Mouse (Mus musculus) spleen, postnatal 4 days (tissue): ENCODE measurements at regions not wholly inside any gene's neighbourhood (a gene's known extent, or its start where the extent isn't known, plus 50 kb on each side); places are given as distances from the start of the nearest gene placed in this dataset.
"Not testable (repeated sequence)": the region's sequence is repeated elsewhere in the genome, so short reads cannot be mapped to it uniquely, and the experiment has no call there.

Experiments used
- DNase-seq, 2 experiments: peaks; one replicate each; pipeline ENCODE4 v3.0.0; 2022; ENCODE audit warnings: low spot score in 2 of 2

DNA sequence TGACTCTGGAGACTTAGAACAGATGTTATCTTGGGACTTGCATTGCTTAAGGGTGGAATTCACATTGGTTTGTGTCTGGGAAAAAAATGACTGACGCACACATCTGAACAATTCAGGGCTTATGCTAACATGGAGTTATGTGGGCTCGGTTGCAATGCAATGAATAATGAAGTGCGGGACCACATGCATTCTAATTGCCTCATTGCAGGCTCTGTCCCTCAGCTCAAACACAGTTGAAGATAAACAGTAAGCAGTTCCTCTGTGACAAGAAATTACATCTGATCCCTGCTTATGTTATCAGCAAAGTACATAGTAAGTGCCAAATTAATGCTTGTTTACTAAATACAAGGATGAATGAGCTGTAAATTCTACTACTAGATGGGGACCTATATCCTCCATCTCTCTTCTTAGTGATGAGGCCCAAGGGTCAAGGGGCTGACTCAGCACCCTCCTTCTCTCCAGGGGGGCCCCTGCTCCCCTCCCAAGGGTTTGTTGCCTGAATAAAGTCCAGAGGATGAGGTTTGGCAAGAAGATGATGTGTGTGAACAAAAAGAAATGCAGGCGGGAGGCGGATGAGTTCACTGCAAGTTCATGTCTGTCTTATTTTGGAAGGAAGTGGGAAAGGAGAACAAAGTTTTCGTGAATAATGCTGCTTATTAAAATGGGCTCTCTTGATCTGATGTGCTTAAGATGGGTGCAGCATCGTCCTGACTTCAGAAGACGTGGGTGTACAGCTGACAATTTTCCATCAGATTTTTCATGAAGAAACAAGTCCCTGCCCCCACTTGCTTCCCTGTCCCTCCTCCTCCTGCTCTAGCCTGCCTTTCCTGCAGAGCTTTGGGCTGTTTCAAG, 533.1 kb downstream of the Shisa9 start:
- DNase-seq, result no peak

DNA sequence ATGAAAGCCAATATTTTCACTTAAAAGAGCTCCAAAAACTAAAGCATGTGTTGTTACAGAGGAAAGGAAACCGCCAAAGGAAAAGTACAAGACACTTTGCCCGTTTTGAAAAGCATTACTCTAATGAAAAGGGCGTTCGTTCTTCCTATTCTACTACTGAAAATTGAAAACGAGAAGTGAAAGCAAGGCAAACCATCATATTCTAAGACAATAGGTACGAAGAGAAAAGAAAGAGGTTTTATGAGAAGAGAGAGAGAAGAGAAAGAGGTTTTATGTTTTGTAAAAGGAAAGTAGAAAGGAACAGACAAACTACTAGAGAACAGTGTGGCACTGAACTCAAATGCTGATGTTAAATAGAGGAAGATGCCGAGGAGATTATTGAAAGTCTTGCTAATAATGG, 534.4 kb downstream of the Shisa9 start:
- no peak for DNase-seq

DNA sequence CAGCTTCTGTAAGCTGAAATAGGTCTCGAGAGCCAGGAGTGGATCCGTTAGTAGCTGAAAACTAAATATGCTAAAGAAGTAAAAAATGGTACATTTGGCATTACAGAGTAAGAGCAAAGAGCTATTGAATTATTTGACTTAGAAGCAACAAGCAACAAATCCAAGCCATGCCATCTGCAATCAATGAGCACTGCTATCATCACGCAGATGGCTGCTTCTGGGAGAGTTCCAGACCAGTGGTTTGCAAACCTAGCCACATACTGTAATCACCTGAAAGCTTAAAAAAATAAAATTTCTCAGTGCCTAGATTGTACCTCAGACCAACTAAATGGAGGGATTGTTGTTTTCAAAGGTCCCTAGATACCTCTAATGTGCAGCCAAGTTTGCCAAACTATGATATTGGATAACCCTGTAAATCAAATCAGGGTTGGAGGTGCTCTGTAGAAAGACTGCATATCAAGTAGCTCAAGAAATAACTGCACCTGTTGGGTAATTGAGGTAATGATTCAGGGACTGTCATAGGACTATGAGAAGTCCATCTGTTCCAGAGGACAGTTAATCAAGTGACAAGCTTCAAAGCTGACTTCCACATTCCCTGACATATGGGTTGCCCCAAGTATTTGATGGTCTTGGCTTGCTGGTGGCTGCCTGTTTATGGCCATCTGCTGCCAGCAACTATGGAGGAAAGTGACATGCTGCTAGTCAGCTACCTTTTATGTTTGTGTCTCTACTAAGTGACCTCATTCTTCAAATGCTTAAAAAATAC, 538.0 kb downstream of the Shisa9 start:
- DNase-seq, result no peak

DNA sequence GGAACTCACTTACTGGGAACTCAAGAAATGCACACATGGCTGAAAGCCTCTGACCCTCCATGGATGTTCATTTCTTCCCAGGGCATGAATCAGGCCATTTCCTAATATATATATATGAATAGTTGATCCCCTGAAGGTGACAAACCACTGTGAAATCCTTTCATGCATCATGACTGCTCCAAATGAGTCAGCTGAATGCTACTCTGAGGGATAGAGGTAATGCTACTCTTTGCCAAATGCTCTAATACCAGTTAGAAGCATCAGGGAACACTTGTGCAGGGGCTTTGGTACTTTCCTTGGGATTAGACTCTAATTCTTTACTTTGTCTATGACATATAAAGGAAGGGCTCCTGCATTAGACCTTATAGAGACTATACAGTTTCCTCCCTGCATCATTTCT, 561.0 kb upstream of the Ercc4 start:
- DNase-seq, result no peak

DNA sequence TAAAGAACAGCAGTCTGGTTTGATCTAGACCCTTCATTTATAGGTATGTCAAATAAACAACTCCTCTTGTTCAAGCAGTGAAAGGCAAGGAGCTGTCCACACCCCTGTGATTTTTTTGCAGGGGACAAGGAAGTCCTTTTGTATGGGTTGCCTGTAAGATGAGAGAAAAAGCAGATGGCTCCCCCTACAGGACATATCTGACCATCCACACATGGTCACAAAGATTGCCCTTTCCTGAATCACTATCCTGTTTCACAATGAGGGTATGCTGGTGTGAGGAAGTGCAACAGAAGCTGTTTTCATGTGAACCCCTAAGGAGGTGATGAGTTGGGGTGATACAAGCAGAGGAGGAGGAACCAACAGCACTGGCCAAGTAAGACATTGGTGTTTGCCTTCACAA, 520.6 kb upstream of the Ercc4 start:
- DNase-seq, result no peak

DNA sequence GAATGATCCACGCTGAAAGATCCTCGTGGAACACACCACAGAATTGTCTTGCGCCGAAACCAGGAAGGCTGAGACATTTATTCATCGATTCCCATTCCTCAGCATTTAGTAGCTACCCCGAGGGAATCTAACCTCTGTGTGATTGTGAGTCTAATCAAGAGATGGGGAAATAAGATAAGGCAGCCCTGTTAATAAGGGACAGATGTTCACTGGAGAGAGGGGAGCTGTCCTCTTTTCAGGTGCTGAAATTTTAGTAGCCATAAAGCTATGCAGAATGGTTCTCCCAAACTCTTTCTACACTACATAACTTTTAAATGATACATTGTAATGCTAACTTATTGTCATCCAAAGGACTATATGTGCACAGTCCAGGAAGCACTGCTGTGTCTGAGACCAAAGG, 501.2 kb upstream of the Ercc4 start:
- peak in 1 of 2 experiments; percentile 17 for DNase-seq

DNA sequence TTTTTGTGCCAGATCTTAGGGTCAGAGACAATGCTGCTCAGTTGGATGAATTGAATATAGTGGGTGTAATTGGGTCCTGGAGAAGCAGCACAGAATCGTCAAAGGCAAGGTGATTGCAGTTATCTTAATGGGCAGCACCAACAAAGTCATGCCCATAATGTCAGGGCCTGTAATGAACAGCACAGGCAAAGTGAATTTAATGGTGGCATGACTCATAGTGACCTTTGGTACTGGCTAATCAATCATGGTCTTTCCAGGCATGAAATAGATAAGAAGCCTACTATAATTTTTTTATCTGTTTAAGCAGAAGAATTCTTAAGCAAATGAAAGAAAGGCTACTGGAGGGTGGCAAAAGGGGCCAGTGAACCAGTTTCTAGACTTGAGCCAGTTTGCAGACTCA, 498.4 kb upstream of the Ercc4 start:
- no peak for DNase-seq

DNA sequence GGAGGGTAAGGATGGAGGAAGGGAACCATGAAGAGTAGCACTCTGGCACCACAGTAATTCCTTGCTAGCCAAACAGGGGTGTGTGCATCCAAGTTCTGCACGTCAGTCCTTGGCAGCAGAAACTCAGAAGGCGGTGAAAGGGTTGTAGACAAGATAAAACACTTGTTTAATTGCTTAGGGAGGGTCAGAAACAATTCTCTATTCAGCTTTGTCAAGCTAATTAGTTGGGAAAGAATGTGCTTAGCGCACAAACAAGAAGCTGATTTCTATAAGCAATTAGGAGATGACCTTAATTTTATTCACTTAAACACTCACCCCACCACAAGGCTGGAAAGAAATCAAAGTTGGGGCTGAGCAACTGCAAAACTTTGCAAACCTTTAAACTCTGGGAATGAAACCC, 491.7 kb upstream of the Ercc4 start:
- DNase-seq, result peak in 1 of 2 experiments; percentile 13

DNA sequence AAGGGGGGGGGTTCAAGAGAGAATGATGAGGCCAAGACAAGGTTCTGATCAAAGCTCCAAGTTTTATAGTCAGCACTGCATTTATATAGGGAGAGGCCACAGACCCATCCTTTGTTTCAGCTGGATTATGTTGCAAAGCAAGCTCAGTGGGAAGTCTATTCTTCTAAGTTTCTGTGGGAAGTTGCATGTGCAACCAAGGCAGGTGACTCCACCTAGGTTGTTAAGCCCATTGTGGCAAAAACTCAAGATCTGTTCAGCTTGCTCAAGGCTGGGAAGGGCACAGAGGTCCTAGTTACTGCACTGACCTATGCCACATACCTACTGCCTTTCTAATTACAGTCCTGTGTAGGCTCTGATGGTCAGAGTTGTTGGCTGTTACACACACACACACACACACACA, 477.0 kb upstream of the Ercc4 start:
- peak in 1 of 2 experiments; percentile 8 for DNase-seq

DNA sequence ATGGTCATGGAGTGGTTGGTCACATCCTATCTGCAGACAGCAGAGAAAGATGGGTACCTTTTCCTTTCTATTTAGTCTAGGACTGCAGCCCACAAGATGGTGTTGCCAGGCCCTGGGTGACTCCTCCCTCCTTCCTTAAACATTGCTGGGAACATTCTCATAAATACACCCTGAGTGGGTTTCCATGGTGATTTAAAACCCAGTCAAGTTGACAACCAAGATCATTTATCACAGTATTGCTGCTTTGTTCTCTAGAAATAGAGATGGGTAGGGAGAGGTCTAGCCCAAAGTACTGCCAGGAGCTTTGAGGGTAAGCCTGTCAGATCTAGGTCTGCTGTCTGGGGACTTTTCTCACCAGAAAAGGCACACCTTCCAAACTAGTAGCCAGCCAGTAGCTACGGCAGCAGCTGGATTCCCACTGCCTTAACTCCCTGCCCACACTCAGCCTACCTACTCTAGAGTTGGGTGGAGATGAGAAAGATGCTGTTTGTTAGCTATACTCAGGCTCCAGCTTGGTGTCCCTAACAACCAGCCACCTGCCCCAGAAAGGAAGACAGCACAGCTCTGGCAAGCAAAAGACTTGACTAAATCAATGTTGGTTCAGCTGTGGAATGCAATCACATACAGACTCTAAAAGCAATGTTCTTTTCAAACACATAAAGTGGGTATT, 470.4 kb upstream of the Ercc4 start:
- DNase-seq, result no peak

DNA sequence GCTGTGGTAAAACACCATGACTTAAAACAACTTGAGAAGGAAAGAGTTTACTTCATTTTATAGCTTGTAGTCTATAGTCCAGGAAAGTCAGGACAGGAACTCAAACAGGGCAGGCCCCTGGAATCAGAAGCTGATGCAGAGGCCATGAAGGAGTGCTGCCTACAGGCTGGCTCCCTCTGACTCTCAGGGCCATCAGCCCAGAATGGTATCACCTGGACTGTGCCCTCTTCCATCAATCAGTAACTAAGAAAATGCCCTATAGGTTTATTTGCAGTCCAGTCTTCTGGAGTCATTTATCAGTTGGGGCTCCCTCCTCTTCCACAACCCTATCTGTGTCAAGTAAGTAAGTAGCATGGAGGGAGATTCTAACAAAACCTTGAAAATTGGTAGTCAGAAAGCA, 466.4 kb upstream of the Ercc4 start:
- no peak for DNase-seq

DNA sequence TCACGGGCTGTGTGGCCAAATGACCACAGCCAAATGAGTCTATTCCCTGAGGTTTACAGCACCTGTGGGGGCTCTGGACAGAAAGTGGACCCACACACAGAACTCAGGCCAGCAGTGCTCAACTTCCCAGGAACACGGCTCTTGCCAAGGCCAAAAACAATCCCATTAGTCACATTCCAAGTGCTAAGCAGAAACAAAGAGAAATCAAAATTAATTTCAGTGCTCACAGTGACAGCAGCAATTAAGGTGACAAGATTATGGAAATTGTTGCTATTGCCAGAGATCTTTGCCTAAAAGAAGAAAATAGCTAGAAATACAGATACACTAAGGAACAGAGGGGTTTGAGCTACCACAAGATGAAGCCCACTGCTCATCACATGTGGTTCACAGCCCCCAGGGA, 464.9 kb upstream of the Ercc4 start:
- no peak for DNase-seq

DNA sequence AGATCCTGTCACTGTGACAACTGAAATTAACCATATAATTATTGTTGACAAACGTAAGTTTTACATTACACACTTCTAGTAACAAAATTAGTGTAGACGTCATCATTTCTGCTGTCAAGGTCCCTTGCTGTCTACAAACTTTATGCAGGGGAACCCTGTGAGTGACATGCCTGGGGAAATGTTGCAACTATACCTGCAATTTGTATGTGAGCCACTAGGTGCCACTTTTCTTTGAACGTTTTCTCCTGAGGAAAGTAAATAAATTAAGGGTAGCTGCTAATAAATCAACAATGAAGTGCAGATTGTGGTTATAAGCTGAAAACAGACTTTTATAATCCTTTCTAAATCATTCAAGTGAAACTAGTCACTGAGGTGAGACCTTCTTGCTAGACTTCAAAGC, 457.3 kb upstream of the Ercc4 start:
- no peak for DNase-seq

DNA sequence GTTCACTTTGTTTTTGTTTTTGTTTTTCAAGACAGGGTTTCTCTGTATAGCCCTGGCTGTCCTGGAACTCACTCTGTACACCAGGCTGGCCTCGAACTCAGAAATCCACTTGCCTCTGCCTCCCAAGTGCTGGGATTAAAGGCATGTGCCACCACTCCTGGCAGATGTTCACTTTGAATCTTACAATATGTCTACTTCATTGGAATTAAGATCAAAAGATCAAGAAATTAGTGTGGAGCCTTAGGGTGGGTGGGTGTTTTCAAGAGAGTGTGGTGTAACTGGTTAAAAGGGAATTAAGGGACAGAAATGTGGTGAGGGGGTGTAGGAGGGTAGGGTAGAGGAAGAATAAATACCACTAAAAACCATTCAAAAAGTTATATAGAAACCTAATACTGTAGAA, 435.8 kb upstream of the Ercc4 start:
- DNase-seq, result not testable (repeated sequence)

DNA sequence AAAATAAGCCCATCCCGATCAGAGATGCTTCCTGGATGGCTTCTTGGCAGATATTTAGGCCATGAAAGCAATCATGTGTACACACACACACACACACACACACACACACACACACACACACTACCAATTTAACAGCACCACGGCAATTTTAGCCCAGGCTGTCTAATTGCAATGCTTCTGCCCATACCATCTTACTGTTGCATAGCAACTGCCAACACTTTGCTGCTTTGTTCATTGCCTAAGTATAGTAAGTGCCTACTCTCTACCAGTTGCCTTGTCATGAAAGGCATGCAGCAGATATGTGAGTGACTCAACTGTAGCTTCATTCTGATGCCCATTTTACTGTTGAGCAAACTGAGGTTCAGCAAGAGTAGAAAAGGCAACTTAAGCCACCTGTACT, 428.0 kb upstream of the Ercc4 start:
- DNase-seq, result no peak

DNA sequence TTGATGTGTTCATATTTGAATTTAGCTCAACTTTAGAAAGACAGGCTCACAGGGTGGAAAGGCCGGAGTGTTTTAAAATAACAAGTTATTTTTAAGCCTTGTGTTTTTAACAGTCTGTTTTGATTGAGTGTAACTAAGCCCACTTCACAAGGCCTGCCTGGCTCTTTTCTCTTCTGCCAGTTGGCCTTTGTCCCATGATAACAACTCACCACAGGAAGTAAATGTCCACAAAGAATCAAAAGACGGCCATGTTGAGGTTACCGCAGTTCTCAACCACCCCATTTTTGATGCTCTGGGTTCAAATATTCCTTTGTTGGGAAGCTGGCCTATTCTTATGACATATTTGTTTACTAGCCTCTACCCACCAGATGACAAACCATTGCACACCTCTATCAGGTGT, 423.7 kb upstream of the Ercc4 start:
- DNase-seq, result no peak

DNA sequence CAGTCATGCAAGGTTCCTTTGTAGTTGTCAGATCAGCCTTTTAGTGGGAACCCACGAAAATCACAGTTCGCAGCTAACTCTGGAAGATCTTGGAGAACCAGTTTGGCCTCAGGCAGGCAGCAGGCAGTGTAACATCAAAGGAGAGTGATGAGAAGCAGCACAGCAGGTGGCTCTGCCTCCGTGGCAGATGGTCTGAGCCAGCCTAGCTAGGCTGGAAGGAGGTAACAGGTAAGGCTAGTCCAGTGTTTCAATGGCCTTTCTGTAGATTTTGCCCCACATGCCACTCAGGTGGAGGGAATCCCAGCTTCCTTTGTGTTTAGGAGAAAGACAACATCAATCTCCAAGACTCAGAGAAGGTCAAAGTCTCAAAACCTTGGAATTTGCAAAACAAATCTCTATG, 417.7 kb upstream of the Ercc4 start:
- no peak for DNase-seq

DNA sequence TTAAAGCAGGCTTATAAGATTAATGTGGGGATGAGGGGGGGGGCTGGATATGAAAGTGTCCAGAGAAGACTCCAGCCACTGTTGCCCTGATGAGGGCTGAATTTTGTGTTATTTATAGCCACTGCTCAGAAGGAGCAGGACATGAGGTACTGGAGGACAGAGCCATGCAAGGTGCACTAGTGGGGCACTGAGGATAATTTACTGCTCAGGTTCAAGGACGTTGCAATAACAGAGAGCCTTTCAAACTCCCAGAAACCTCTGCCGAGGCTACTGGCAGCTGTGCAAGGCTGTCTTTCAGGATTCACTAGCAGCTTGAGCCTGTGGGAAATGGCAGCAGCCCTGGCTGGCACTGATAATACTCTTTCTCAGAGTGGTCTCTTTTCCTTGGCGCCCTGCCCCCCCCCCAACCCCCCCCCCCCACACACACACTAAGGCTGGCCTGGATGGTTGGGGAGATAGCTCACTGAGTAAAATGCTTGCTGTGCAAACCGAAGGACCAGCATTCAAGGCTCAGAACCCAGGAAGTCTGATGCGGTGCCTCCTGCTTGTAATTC, 416.7 kb upstream of the Ercc4 start:
- no peak for DNase-seq

DNA sequence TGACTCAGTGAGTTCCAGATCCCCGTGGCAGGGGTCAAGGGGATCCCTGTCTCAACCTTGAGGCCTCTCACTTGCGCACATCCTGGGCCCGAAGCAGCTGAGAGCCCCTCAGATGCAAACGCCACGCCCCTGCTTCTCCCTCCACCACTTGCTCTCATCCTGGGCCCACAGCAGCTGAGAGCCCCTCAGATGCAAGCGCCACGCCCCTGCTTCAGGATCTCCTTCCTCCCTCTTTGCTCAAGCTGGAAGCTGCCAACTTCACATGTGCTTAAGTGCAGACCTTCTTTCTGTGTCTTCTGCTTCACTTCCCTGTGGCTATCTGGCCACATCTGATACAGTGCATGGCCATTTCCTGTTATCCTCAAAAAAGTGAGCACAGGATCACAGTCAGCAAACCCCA, 416.1 kb upstream of the Ercc4 start:
- DNase-seq, result no peak

DNA sequence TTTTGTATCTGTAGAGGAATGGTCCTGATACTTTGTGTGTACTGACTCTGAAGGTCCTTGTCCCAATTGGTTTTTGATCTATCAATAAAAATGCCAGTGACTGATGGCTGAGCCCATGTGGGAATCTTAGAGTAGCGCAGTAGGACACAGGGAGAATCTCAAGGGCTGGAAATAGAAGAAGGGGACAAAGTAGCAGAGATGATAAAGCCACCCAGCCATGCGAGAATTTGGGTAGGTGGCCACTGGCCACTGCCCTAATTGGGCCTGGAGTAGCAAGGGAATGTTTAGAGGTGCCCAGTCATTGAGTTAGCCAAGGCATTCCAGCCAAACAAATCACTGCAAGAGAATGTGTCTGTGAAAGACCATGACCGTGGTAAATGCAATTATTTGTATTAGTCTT, 414.8 kb upstream of the Ercc4 start:
- DNase-seq, result no peak

DNA sequence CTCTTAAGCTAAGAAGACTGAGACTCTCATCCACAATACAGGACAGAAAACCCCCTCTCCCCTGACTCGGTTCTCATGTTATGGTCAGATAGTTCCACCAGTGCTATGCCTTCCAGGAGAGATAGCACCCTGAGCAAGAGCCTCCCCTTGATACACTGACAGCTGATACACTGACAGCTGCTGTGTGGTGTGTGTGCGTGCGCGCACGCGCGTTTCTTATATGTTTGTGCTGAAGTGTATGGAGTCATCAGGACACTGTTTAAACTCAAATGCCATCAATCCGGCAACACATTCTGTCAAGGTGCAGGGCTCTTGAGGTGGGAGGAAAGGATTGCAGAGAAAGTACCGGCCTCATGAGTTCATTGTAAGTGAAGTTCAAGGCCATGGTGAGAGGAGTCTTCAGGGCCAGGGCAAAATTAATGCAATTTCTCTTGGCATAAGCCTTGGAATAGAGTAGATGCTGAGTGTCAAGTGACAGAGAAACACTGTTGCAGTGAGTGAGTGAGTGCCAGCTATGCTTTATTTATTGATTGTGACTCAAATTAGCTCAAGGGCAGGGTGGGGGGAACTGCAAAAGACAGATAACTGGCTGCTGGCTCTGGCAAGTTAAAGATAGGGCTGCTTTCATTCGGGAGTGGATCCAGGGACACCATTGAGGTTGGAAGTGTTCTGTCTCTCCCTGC, 412.4 kb upstream of the Ercc4 start:
- no peak for DNase-seq

DNA sequence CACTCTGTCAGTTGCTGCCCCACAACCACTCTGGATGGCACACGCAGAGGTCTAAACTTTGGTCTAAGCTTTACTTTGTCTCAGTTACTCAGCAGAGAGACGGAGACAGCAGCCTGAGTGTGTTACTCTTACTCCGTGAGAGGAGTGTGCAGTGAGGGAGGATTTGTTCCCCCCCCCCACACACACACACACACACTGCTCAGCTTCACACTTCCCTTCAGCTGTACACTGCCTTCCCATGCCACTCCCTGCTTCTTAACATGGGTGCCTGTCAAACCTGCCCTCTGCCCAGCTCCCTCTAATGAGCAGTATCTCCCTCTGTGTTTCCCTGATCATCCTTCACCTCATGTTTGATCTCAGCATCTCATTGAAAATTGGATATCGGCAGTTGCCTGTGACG, 409.9 kb upstream of the Ercc4 start:
- DNase-seq, result no peak
